ENCODE assay signal across 8 mouse cellular contexts in the genomic region with DNA sequence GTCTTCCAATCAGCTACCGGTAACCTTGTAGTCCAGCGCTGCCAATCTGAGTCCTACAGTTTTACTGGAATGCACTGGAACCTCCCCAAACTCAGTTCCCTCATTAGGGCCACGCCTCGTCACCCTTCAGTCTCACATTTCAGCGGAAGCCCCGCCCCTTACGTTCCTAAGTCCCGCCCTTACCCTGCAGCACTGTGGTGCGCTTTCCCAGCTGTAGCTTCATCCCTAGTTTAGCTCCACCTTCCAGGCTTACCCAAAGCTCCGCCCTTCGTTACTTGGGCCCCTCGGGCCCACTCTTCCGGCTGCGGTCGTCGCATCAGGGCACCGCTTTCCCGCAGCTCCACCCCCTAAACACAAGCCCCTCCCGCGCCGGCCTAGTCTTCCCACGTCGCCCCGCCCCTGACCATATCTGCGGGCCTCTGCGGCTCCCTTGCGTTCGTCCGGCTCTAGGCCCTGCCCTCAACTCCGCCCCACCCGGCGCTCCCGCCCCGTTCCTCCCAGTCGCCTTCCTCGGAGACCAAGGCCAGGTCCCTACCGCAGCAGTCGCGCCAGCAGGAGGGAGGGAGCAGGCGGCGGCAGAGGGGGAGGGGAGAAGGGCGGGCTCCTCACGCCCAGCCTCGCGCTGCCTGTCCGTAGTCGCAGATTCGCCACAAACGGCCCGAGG. TPM values are rescaled to one million over a fixed set of nuclear protein-coding genes. Genes with fewer than 3 reads are reported as not detected.
DNase-seq lines count a peak whose midpoint lies in the region; ATAC-seq and TF ChIP-seq lines count a peak whose summit lies in the region.

No protein-coding gene starts in this region.

- peak; percentile 99 to 100 for DNase-seq in CD8-positive naive resting alpha-beta T cell, adult 2 months (ENCODE audit: low read depth in 2 of 2, low spot score in 2 of 2)
- peak; percentile 98 for DNase-seq in c-Kit-positive CD71-negative TER-119-negative erythroid progenitor cells, embryonic 14.5 days (ENCODE audit: low read depth)
- DNase-seq in forebrain, embryonic 10.5 days (ENCODE audit: extremely low spot score, low spot score), result peak; percentile 100
- DNase-seq in kidney, postnatal 25 days, result peak; percentile 100
- DNase-seq in liver, embryonic 14.5 days (ENCODE audit: low read depth in 3 of 3, low spot score in 3 of 3), result peak; percentile 97 to 99 (median 97)
- DNase-seq in neural tube, embryonic 11.5 days (ENCODE audit: low spot score), result peak; percentile 99
- peak; percentile 100 for DNase-seq in stomach, postnatal 0 days (ENCODE audit: low spot score)

- no peaks in the 10 kb centered on the region for H3K9me3 ChIP-seq in forebrain, embryonic 10.5 days
- H3K9me3 ChIP-seq in heart, embryonic 15.5 days (replicated peaks), result no peaks in the 10 kb centered on the region
- no peaks in the 10 kb centered on the region for H3K9me3 ChIP-seq in liver, embryonic 14.5 days (ENCODE audit: control insufficient read depth, low read length)
- H3K9me3 ChIP-seq in neural tube, embryonic 11.5 days (ENCODE audit: control insufficient read depth, low read length), result no peaks in the 10 kb centered on the region
- H3K9me3 ChIP-seq in stomach, postnatal 0 days (ENCODE audit: control insufficient read depth, low read length), result no peaks in the 10 kb centered on the region

- H3K4me2 ChIP-seq in heart, embryonic 15.5 days, result peak overlapping the region; percentile 97
- H3K4me2 ChIP-seq in liver, embryonic 14.5 days (ENCODE audit: low read depth), result peak overlapping the region; percentile 86
- peak overlapping the region; percentile 99 for H3K4me2 ChIP-seq in neural tube, embryonic 11.5 days (ENCODE audit: low read depth)
- peak overlapping the region; percentile 87 for H3K4me2 ChIP-seq in stomach, postnatal 0 days (replicated peaks; ENCODE audit: low read depth)

- peak; percentile 98 for ATAC-seq in heart, embryonic 15.5 days (replicated peaks; ENCODE audit: insufficient number of reproducible peaks, insufficient read depth, low FRiP score, low read depth)
- peak; percentile 94 for ATAC-seq in liver, embryonic 14.5 days (ENCODE audit: insufficient read depth)
- ATAC-seq in neural tube, embryonic 11.5 days (ENCODE audit: insufficient read depth, low FRiP score, low TSS enrichment), result peak; percentile 97
- ATAC-seq in stomach, postnatal 0 days (ENCODE audit: low FRiP score, low TSS enrichment), result peak; percentile 98

- H3K4me1 ChIP-seq in forebrain, embryonic 10.5 days, result peaks cover 27% of the 10 kb centered on the region
- H3K4me1 ChIP-seq in heart, embryonic 15.5 days (replicated peaks), result peaks cover 33% of the 10 kb centered on the region
- peaks cover 12 to 13% of the 10 kb centered on the region in 2 experiments for H3K4me1 ChIP-seq in liver, embryonic 14.5 days (replicated peaks; ENCODE audit: control insufficient read depth in 2 of 2, insufficient read depth in 2 of 2, low read length in 1 of 2)
- H3K4me1 ChIP-seq in neural tube, embryonic 11.5 days (ENCODE audit: control insufficient read depth, insufficient read depth, low read length), result peaks cover 9% of the 10 kb centered on the region
- H3K4me1 ChIP-seq in stomach, postnatal 0 days (replicated peaks; ENCODE audit: control insufficient read depth, insufficient read depth), result 0 out of 2 replicates have a peak, but pooled peaks cover 3% of the 10 kb centered on the region

- H3K27me3 ChIP-seq in forebrain, embryonic 10.5 days (ENCODE audit: poor library complexity, severe bottlenecking), result no peaks in the 10 kb centered on the region
- H3K27me3 ChIP-seq in heart, embryonic 15.5 days, result peaks cover 3% of the 10 kb centered on the region; the same call in 1 of the 2 replicates
- H3K27me3 ChIP-seq in liver, embryonic 14.5 days (ENCODE audit: control insufficient read depth, insufficient read depth, low read length), result no peaks in the 10 kb centered on the region
- no peaks in the 10 kb centered on the region for H3K27me3 ChIP-seq in neural tube, embryonic 11.5 days (ENCODE audit: control insufficient read depth, insufficient read depth, low read length)
- H3K27me3 ChIP-seq in stomach, postnatal 0 days (ENCODE audit: control insufficient read depth, insufficient read depth, low read length), result no peaks in the 10 kb centered on the region

- peak; percentile 47; the same call in 1 of the 2 replicates for TF ChIP-seq EP300 in liver, embryonic 14.5 days (IDR thresholded peaks at IDR 0.05; ENCODE audit: low read depth)
- TF ChIP-seq EP300 in stomach, postnatal 0 days (optimal IDR thresholded peaks at IDR 0.05), result no peak

- peak overlapping the region; percentile 94 for H3K4me3 ChIP-seq in forebrain, embryonic 10.5 days
- peak overlapping the region; percentile 100 for H3K4me3 ChIP-seq in heart, embryonic 15.5 days
- peak overlapping the region; percentile 85 to 98 for H3K4me3 ChIP-seq in liver, embryonic 14.5 days (ENCODE audit: insufficient read depth in 1 of 2, low read depth in 2 of 2, low read length in 2 of 2)
- peak overlapping the region; percentile 91 for H3K4me3 ChIP-seq in neural tube, embryonic 11.5 days (ENCODE audit: low read depth, low read length)
- peak overlapping the region; percentile 92 for H3K4me3 ChIP-seq in stomach, postnatal 0 days (ENCODE audit: low read depth, low read length)

- H3K36me3 ChIP-seq in forebrain, embryonic 10.5 days (replicated peaks), result peaks cover 24% of the 10 kb centered on the region
- peaks cover 15% of the 10 kb centered on the region for H3K36me3 ChIP-seq in heart, embryonic 15.5 days
- peaks cover 13% of the 10 kb centered on the region for H3K36me3 ChIP-seq in liver, embryonic 14.5 days (replicated peaks; ENCODE audit: control insufficient read depth, insufficient read depth, low read depth)
- H3K36me3 ChIP-seq in neural tube, embryonic 11.5 days (ENCODE audit: control insufficient read depth, insufficient read depth, low read length), result no peaks in the 10 kb centered on the region
- 0 out of 2 replicates have a peak, but pooled peaks cover 2% of the 10 kb centered on the region for H3K36me3 ChIP-seq in stomach, postnatal 0 days (ENCODE audit: control insufficient read depth, insufficient read depth, low read length)

- TF ChIP-seq CTCF in liver, embryonic 14.5 days (IDR thresholded peaks at IDR 0.05; ENCODE audit: low read depth), result no peak
- TF ChIP-seq CTCF in stomach, postnatal 0 days (IDR thresholded peaks at IDR 0.05; ENCODE audit: low read depth), result no peak; the same call in none of the 2 replicates

- peak overlapping the region; percentile 98 for H3K9ac ChIP-seq in heart, embryonic 15.5 days
- H3K9ac ChIP-seq in liver, embryonic 14.5 days (replicated peaks), result peak overlapping the region; percentile 98
- H3K9ac ChIP-seq in neural tube, embryonic 11.5 days (ENCODE audit: low read length), result peak overlapping the region; percentile 89
- peak overlapping the region; percentile 96 for H3K9ac ChIP-seq in stomach, postnatal 0 days (ENCODE audit: low read length)

- H3K27ac ChIP-seq in forebrain, embryonic 10.5 days, result peak overlapping the region; percentile 100
- peak overlapping the region; percentile 99 for H3K27ac ChIP-seq in heart, embryonic 15.5 days
- H3K27ac ChIP-seq in liver, embryonic 14.5 days, result peak overlapping the region; percentile 96
- peak overlapping the region; percentile 97 for H3K27ac ChIP-seq in neural tube, embryonic 11.5 days (ENCODE audit: low read depth, low read length)
- H3K27ac ChIP-seq in stomach, postnatal 0 days (replicated peaks), result peak overlapping the region; percentile 100

- WGBS in forebrain, embryonic 10.5 days, result under 1% methylated on average over 50 of the region's 50 CpGs
- WGBS in heart, embryonic 15.5 days, result under 1% methylated on average over 50 of the region's 50 CpGs
- under 1% methylated on average over 50 of the region's 50 CpGs for WGBS in liver, embryonic 14.5 days (ENCODE audit: insufficient replicate concordance)
- 0% methylated on average over 49 of the region's 50 CpGs for WGBS in neural tube, embryonic 11.5 days
- under 1% methylated on average over 49 of the region's 50 CpGs for WGBS in stomach, postnatal 0 days

RNA-seq across cellular contexts. Expression of a gene that starts 0.5 kb away (rescaled TPM):
- polyA plus RNA-seq in forebrain, embryonic 10.5 days (2016; fragmentation: Nextera tagmentation; extraction: Ambion mirVana), result 26.1 and 26.7 TPM in 2 replicates
- polyA plus RNA-seq in heart, embryonic 15.5 days (2015; fragmentation: Nextera tagmentation; extraction: Ambion mirVana), result 9.0 and 12.0 TPM in 2 replicates
- 9.4 and 11.7 TPM in 2 replicates for polyA plus RNA-seq in liver, embryonic 14.5 days (2012; rRNA removed)
- polyA plus RNA-seq in liver, embryonic 14.5 days (2014; fragmentation: Nextera tagmentation; extraction: Ambion mirVana), result 6.7 and 7.5 TPM in 2 replicates
- 27.1 and 28.4 TPM in 2 replicates for polyA plus RNA-seq in neural tube, embryonic 11.5 days (2014; fragmentation: Nextera tagmentation; extraction: Ambion mirVana)
- polyA plus RNA-seq in stomach, postnatal 0 days (2015; fragmentation: Nextera tagmentation; extraction: Ambion mirVana), result 6.5 and 6.6 TPM in 2 replicates

RNA-seq across cellular contexts. Expression of a gene that starts 20.3 kb away (rescaled TPM):
- 18.3 and 18.8 TPM in 2 replicates for polyA plus RNA-seq in forebrain, embryonic 10.5 days (2016; fragmentation: Nextera tagmentation; extraction: Ambion mirVana)
- polyA plus RNA-seq in heart, embryonic 15.5 days (2015; fragmentation: Nextera tagmentation; extraction: Ambion mirVana), result 6.1 and 9.6 TPM in 2 replicates
- 8.0 TPM in 2 replicates for polyA plus RNA-seq in liver, embryonic 14.5 days (2012; rRNA removed)
- 4.5 and 5.1 TPM in 2 replicates for polyA plus RNA-seq in liver, embryonic 14.5 days (2014; fragmentation: Nextera tagmentation; extraction: Ambion mirVana)
- polyA plus RNA-seq in neural tube, embryonic 11.5 days (2014; fragmentation: Nextera tagmentation; extraction: Ambion mirVana), result 13.1 and 14.0 TPM in 2 replicates
- 6.8 and 7.8 TPM in 2 replicates for polyA plus RNA-seq in stomach, postnatal 0 days (2015; fragmentation: Nextera tagmentation; extraction: Ambion mirVana)

RNA-seq across cellular contexts. Expression of a gene that starts 24.3 kb away (rescaled TPM):
- polyA plus RNA-seq in forebrain, embryonic 10.5 days (2016; fragmentation: Nextera tagmentation; extraction: Ambion mirVana), result 0.05 and 0.09 TPM in 2 replicates
- 0.25 TPM in 1 of 2 replicates, not detected in the other for polyA plus RNA-seq in heart, embryonic 15.5 days (2015; fragmentation: Nextera tagmentation; extraction: Ambion mirVana)
- 0.02 TPM in 2 replicates for polyA plus RNA-seq in liver, embryonic 14.5 days (2012; rRNA removed)
- polyA plus RNA-seq in liver, embryonic 14.5 days (2014; fragmentation: Nextera tagmentation; extraction: Ambion mirVana), result not detected in 2 replicates
- 0.08 and 0.18 TPM in 2 replicates for polyA plus RNA-seq in neural tube, embryonic 11.5 days (2014; fragmentation: Nextera tagmentation; extraction: Ambion mirVana)
- 0.11 TPM in 1 of 2 replicates, not detected in the other for polyA plus RNA-seq in stomach, postnatal 0 days (2015; fragmentation: Nextera tagmentation; extraction: Ambion mirVana)

RNA-seq across cellular contexts. Expression of a gene that starts 37.3 kb away (rescaled TPM):
- polyA plus RNA-seq in forebrain, embryonic 10.5 days (2016; fragmentation: Nextera tagmentation; extraction: Ambion mirVana), result 33.8 and 37.4 TPM in 2 replicates
- polyA plus RNA-seq in heart, embryonic 15.5 days (2015; fragmentation: Nextera tagmentation; extraction: Ambion mirVana), result 110 and 122 TPM in 2 replicates
- 6.9 and 9.0 TPM in 2 replicates for polyA plus RNA-seq in liver, embryonic 14.5 days (2012; rRNA removed)
- 16.3 and 19.7 TPM in 2 replicates for polyA plus RNA-seq in liver, embryonic 14.5 days (2014; fragmentation: Nextera tagmentation; extraction: Ambion mirVana)
- polyA plus RNA-seq in neural tube, embryonic 11.5 days (2014; fragmentation: Nextera tagmentation; extraction: Ambion mirVana), result 50.8 and 56.0 TPM in 2 replicates
- 52.7 and 52.9 TPM in 2 replicates for polyA plus RNA-seq in stomach, postnatal 0 days (2015; fragmentation: Nextera tagmentation; extraction: Ambion mirVana)

Comparison
In these comparisons a context has a peak if more than half of its experiments do, and no peak if none do; other contexts are left out.
1. Peak in every context shown above with its lines: DNase-seq, ATAC-seq, H3K4me3 ChIP-seq and H3K27ac ChIP-seq.